Mouse (Mus musculus) erythroblast, embryonic 14.5 days (primary cell): ENCODE results near the gene Gm49373.

Source experiments
- GATA1 ChIP-seq: IDR thresholded peaks from 2 replicates; pipeline ENCODE4 v1.6.1; 2012; ENCODE audit warnings: low read length, inconsistent platforms, mixed read lengths
- TAL1 ChIP-seq: IDR thresholded peaks from 3 replicates; pipeline ENCODE4 v1.6.1; 2012; ENCODE audit warnings: low read length, inconsistent platforms, mixed read lengths

- TF ChIP-seq GATA1 (no peak; the same call in none of the 2 replicates), TAL1 (peak; percentile 13; the same call in 1 of the 3 replicates)
Observed at GRCm38 (mm10) chr9:21105760-21106564, 33.1 kb upstream of the Gm49373 start.
